In the genomic region with DNA sequence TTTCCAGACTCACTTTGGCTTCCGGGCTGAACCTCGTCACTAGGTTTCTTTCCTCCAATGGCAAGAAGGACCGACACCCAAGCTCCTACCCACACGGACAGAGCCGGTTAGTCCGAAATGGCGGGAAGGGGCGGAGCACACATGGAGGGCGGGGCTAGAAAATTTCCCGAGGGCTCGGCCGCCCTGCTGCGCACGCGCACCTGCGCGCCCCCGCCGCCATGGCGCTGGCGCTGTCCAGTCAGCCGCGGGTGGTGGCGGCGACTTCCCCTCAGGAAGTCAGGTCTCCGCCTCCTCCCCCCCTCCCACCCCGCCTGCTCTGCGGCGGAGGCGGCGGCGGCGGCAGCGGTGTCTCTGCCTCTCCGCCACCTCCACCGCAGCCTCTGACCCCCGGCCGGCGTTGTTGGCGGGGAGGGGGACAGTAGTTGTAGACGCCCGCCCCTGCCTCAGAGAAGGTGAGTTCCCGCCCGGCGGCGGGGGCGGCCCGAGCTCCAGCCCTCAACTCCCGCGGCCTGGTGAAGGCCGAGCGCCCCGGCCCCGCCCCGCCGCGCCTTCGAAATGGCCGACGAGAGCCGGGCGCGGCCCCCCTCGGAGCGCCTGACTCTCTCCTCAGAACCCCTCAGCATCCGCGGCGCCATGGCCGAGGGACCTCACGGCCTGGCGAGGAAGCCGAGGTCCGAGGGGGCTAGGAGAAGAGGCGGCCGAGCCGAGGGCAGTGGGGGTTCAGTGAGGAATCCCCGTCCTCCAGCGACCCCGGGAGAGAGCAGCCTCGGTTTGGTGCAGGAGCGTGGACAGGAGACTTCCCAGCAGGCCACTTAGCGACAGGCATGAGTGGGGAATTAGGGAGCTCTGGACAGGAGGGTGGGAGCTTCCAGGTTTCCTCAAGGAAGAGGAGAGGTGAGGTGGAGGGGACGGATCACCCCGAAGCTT, we compare ENCODE assay signal across 1 mouse cellular context.
TF ChIP-seq lines count a peak whose summit lies in the region.

A gene (plus strand): TSS at position 289 of the 927 bp plus-strand sequence.

TF ChIP-seq in MEL, 35 proteins besides CTCF, POLR2A, EP300 and RAD21 (continued from another document):
- peak; percentile 58; the same call in 1 of the 2 replicates for TF ChIP-seq TBP (IDR thresholded peaks at IDR 0.05; ENCODE audit: low read depth, low read length)
- no peak for TF ChIP-seq MAFK (IDR thresholded peaks at IDR 0.05; ENCODE audit: borderline replicate concordance, low read depth, low read length)
- TF ChIP-seq RCOR1 (IDR thresholded peaks at IDR 0.05; ENCODE audit: low read depth, low read length), result no peak
- no peak for TF ChIP-seq MEF2A (IDR thresholded peaks at IDR 0.05; ENCODE audit: extremely low read depth, insufficient replicate concordance, low read depth, low read length, poor library complexity, severe bottlenecking)
- no peak; the same call in 1 of the 2 replicates for TF ChIP-seq USF1 (IDR thresholded peaks at IDR 0.05; ENCODE audit: low read depth, low read length)
- peak; percentile 72; the same call in 1 of the 2 replicates for TF ChIP-seq ELF1 (IDR thresholded peaks at IDR 0.05; ENCODE audit: low read depth, low read length)
- TF ChIP-seq HCFC1 (IDR thresholded peaks at IDR 0.05; ENCODE audit: low read depth, low read length), result 0 out of 2 replicates have a peak, but pooled peaks have one; percentile 67
- no peak for TF ChIP-seq ETS1 (IDR thresholded peaks at IDR 0.05; ENCODE audit: low read depth, low read length)
TF ChIP-seq in MEL: peak in this region for 11.
